Mouse (Mus musculus) kidney, embryonic 14.5 days (tissue): Measurements from ENCODE around the gene Plxnb2. TPM values are rescaled to one million over a fixed set of nuclear protein-coding genes. Genes with fewer than 3 reads are reported as not detected.

Experiments
- ATAC-seq: fragments of 200-750 bp; cut with Nextera tagmentation; 2 replicates; pipeline ENCODE4 v1.8.0; 2017; ENCODE audit warnings: moderate number of reproducible peaks, mild to moderate bottlenecking, moderate TSS enrichment, moderate library complexity; ENCODE audit not compliant: low FRiP score, low TSS enrichment
- H3K27ac ChIP-seq: fragments of 300-500 bp; sonication (generic); 2 replicates; pipeline ENCODE4 v1.5.1; 2014; ENCODE audit warnings: low read depth, mild to moderate bottlenecking, low read length, moderate library complexity, mixed read lengths
- H3K27me3 ChIP-seq: fragments of 300-500 bp; sonication (generic); 2 replicates; pipeline ENCODE4 v1.6.1; 2014; ENCODE audit warnings: mild to moderate bottlenecking, low read length; ENCODE audit not compliant: control insufficient read depth, insufficient read depth
- H3K36me3 ChIP-seq: fragments of 300-500 bp; sonication (generic); 2 replicates; pipeline ENCODE4 v1.6.1; 2014; ENCODE audit warnings: low read length, mixed read lengths; ENCODE audit not compliant: control insufficient read depth, insufficient read depth
- H3K4me1 ChIP-seq: fragments of 300-500 bp; sonication (generic); 2 replicates; pipeline ENCODE4 v1.6.1; 2014; ENCODE audit warnings: low read length, mixed read lengths; ENCODE audit not compliant: control insufficient read depth, insufficient read depth
- H3K4me2 ChIP-seq: fragments of 300-500 bp; sonication (generic); replicated peaks from 2 replicates; pipeline ENCODE4 v1.6.1; 2014; ENCODE audit warnings: low read depth, mild to moderate bottlenecking, low read length
- H3K4me3 ChIP-seq: fragments of 300-500 bp; sonication (generic); 2 replicates; pipeline ENCODE4 v1.5.1; 2014; ENCODE audit warnings: mild to moderate bottlenecking, low read length
- H3K9ac ChIP-seq: fragments of 300-500 bp; sonication (generic); 2 replicates; pipeline ENCODE4 v1.6.1; 2014; ENCODE audit warnings: low read depth, mild to moderate bottlenecking, low read length, moderate library complexity
- H3K9me3 ChIP-seq: fragments of 300-500 bp; sonication (generic); 2 replicates; pipeline ENCODE4 v1.6.1; 2016; ENCODE audit warnings: low read length; ENCODE audit not compliant: control insufficient read depth
- WGBS: fragments of 180-500 bp; shearing (Covaris S2); extraction: QIAGEN DNeasy Blood & Tissue Kit; methylation state at CpG from one replicate; pipeline ENCODE4 v1.1.7; 2014; 5-methylcytosine and 5-hydroxymethylcytosine counted together
- polyA plus RNA-seq: library from polyadenylated mRNA; unstranded; fragments of >200 nt; fragmentation: Nextera tagmentation; extraction: Ambion mirVana; gene quantifications from 2 replicates; pipeline ENCODE4 v1.2.1, GENCODE M21; 2014

Gene Plxnb2
- polyA plus RNA-seq, 1 experiment from 2014 or later: 165 TPM

- no peaks in the 10 kb centered on the region for H3K36me3 ChIP-seq
- H3K9ac ChIP-seq: no peak overlapping the region
- peaks cover 8% of the 10 kb centered on the region; the same call in 1 of the 2 replicates for H3K4me1 ChIP-seq
- H3K27me3 ChIP-seq: no peaks in the 10 kb centered on the region
- H3K9me3 ChIP-seq: no peaks in the 10 kb centered on the region
- ATAC-seq: no peak
- no peak overlapping the region for H3K4me3 ChIP-seq
- no peak overlapping the region for H3K27ac ChIP-seq
- H3K4me2 ChIP-seq: no peak overlapping the region
Measured at GRCm38 (mm10) chr15:89130245-89130644, 50.3 kb downstream of the Plxnb2 start.

GRCm38 (mm10) chr15:89128382-89129350 is 51.9 kb downstream of the Plxnb2 start, which contains the start of gene Hdac10:
Gene Hdac10, minus strand, starts transcription at chr15:89128700.
- Histone ChIP-seq H3K4me2 (peak within 1 kb of the TSS; percentile 72), H3K27ac (peak within 1 kb of the TSS; percentile 77; the same call in 1 of the 2 replicates), H3K27me3 (no peaks in the 10 kb centered on the region), H3K4me3 (peak within 1 kb of the TSS; percentile 62), H3K4me1 (peaks cover 11% of the 10 kb centered on the region; the same call in 1 of the 2 replicates), H3K9me3 (no peaks in the 10 kb centered on the region), H3K9ac (peak within 1 kb of the TSS; percentile 65), H3K36me3 (no peaks in the 10 kb centered on the region)
- WGBS: 2% methylated on average over 36 of the region's 36 CpGs
- ATAC-seq: peak; percentile 85

GRCm38 (mm10) chr15:89127364-89127940 is 53.1 kb downstream of the Plxnb2 start:
- no peak for ATAC-seq
- no peak overlapping the region for H3K27ac ChIP-seq
- H3K4me1 ChIP-seq: peaks cover 16% of the 10 kb centered on the region; the same call in 1 of the 2 replicates
- no peaks in the 10 kb centered on the region for H3K27me3 ChIP-seq
- no peaks in the 10 kb centered on the region for H3K36me3 ChIP-seq
- H3K4me3 ChIP-seq: peak overlapping the region; percentile 62
- H3K9me3 ChIP-seq: no peaks in the 10 kb centered on the region
- peak overlapping the region; percentile 72 for H3K4me2 ChIP-seq
- peak overlapping the region; percentile 65; the same call in 1 of the 2 replicates for H3K9ac ChIP-seq
- WGBS: 82% methylated on average over 8 of the region's 8 CpGs

GRCm38 (mm10) chr15:89126622-89127021 is 54.0 kb downstream of the Plxnb2 start:
- no peak for ATAC-seq

GRCm38 (mm10) chr15:89125351-89125750 is 55.2 kb downstream of the Plxnb2 start:
- no peak for ATAC-seq
- no peak overlapping the region for H3K9ac ChIP-seq
- no peaks in the 10 kb centered on the region for H3K9me3 ChIP-seq
- H3K27ac ChIP-seq: no peak overlapping the region
- 92% methylated on average over 9 of the region's 9 CpGs for WGBS
- H3K4me2 ChIP-seq: no peak overlapping the region
- no peaks in the 10 kb centered on the region for H3K27me3 ChIP-seq
- H3K4me1 ChIP-seq: peaks cover 30% of the 10 kb centered on the region; the same call in 1 of the 2 replicates
- no peak overlapping the region for H3K4me3 ChIP-seq
- H3K36me3 ChIP-seq: 0 out of 2 replicates have a peak, but pooled peaks cover under 1% of the 10 kb centered on the region

More at GRCm38 (mm10) chr15:89126622-89127021, 54.0 kb downstream of the Plxnb2 start:
- 93% methylated on average over 8 of the region's 8 CpGs for WGBS
- H3K4me3 ChIP-seq: no peak overlapping the region
- no peak overlapping the region for H3K4me2 ChIP-seq
- H3K27ac ChIP-seq: no peak overlapping the region
- no peak overlapping the region for H3K9ac ChIP-seq
- H3K4me1 ChIP-seq: peaks cover 20% of the 10 kb centered on the region; the same call in 1 of the 2 replicates
- H3K9me3 ChIP-seq: no peaks in the 10 kb centered on the region
- H3K27me3 ChIP-seq: no peaks in the 10 kb centered on the region
- no peaks in the 10 kb centered on the region for H3K36me3 ChIP-seq

- WGBS: 99% methylated on average over 3 of the region's 3 CpGs
- H3K36me3 ChIP-seq: 0 out of 2 replicates have a peak, but pooled peaks cover 5% of the 10 kb centered on the region
- H3K9me3 ChIP-seq: no peaks in the 10 kb centered on the region
- ATAC-seq: no peak
- no peak overlapping the region for H3K4me3 ChIP-seq
- H3K4me2 ChIP-seq: no peak overlapping the region
- H3K9ac ChIP-seq: peak overlapping the region; percentile 84; the same call in 1 of the 2 replicates
- H3K27ac ChIP-seq: no peak overlapping the region
- H3K27me3 ChIP-seq: no peaks in the 10 kb centered on the region
- H3K4me1 ChIP-seq: peaks cover 31% of the 10 kb centered on the region; the same call in 1 of the 2 replicates
Measured at GRCm38 (mm10) chr15:89124312-89124711, 56.3 kb downstream of the Plxnb2 start.

- ATAC-seq: peak; percentile 5; the same call in 1 of the 2 replicates
- peak overlapping the region; percentile 65; the same call in 1 of the 2 replicates for H3K27ac ChIP-seq
Measured at GRCm38 (mm10) chr15:89123595-89123994, 57.0 kb downstream of the Plxnb2 start.

GRCm38 (mm10) chr15:89122649-89123366 is 57.8 kb downstream of the Plxnb2 start, which contains the start of gene Tubgcp6:
Gene Tubgcp6, minus strand, starts transcription at chr15:89123112.
- under 1% methylated on average over 47 of the region's 47 CpGs for WGBS
- Histone ChIP-seq H3K4me3 (peak within 1 kb of the TSS; percentile 85), H3K9ac (peak within 1 kb of the TSS; percentile 84), H3K27ac (peak within 1 kb of the TSS; percentile 65; the same call in 1 of the 2 replicates), H3K27me3 (no peaks in the 10 kb centered on the region), H3K9me3 (no peaks in the 10 kb centered on the region), H3K36me3 (peaks cover 17% of the 10 kb centered on the region; the same call in 1 of the 2 replicates), H3K4me1 (peaks cover 27% of the 10 kb centered on the region; the same call in 1 of the 2 replicates), H3K4me2 (peak within 1 kb of the TSS; percentile 80)
- peak; percentile 84 for ATAC-seq

More at GRCm38 (mm10) chr15:89123595-89123994, 57.0 kb downstream of the Plxnb2 start:
- Histone ChIP-seq H3K27me3 (no peaks in the 10 kb centered on the region), H3K9me3 (no peaks in the 10 kb centered on the region), H3K9ac (peak overlapping the region; percentile 84), H3K4me3 (peak overlapping the region; percentile 85), H3K4me1 (peaks cover 31% of the 10 kb centered on the region; the same call in 1 of the 2 replicates), H3K4me2 (peak overlapping the region; percentile 80), H3K36me3 (peaks cover 9% of the 10 kb centered on the region; the same call in 1 of the 2 replicates)
- WGBS: 22% methylated on average over 11 of the region's 11 CpGs
